Mouse (Mus musculus) liver, adult 2 months (tissue): ENCODE data around the gene Dvl1.

Source experiments
- CTCF ChIP-seq: fragments of 200-500 bp; IDR thresholded peaks from 2 replicates; pipeline ENCODE4 v1.5.1; 2011; ENCODE audit warnings: low read depth, low read length, control low read depth
- POLR2A ChIP-seq: fragments of 200-500 bp; IDR thresholded peaks from 2 replicates; pipeline ENCODE4 v1.6.1; 2011; ENCODE audit warnings: low read length, control low read depth; ENCODE audit not compliant: insufficient read depth; ENCODE audit errors: extremely low read depth

DNA sequence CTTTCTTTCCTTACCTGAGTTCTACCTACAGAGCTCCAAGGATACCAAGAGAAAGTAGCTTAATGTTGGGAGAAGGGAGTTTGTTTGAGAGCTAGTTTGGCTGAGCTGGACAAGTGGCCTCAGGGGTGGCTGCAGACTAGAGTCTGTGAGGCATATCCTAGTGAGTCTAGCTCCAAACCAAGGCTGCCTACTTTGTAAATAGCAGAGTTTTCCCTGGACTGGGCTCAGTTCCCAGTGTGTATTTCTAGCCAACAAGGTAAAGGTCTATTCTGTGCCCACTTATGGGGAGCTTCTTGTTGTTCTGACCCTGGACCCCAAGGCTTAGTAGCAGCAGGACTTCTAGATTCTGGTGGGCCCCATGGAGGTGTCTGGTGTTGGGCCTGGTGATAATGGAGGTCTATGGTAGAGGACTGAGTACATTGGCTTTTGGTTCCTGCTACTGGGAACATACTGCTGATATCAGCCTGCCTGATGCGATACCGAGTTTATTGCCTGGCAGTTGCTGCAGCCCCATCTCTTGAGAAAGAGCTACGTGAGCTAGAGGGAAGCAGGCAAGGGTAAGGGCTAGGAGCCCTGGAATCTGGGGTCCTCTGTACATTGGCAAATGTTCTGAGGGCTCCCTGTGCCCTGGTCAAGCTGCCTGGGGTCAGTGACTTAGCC, 2.7 kb downstream of the Dvl1 start:
- no peak for TF ChIP-seq CTCF
- no peak for TF ChIP-seq POLR2A
